Mouse (Mus musculus): ENCODE measurements around the gene BC049762.

BC049762 gene

DNA sequence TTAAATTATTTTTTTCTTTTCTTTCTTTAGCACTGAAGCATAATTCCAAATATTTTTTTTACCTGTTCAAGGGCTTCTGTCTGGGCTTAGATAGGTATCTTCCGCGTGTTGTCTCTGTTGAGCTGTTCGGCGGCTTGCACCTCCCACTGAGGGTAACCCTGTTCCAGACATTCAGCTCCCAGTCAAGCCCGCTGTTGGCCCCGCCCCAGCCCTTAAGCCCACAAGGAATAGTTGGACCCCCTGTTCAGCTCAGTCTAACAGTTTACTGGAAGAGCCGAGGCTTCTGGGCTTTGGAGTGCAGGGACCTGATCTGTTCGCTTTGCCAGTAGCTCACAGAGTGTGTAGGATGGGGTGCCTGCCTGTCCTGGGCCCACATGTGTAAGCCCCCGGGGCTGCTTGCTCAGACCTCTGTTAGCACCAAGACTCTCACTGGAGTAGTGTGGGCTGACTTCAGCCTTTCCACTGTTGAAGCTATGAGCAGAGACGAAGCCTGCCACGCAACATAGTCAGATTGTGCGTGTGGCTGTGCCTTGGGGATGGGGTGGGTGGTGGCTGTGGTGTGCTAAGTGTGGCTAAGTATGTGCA lies 43.4 kb downstream of the BC049762 start:
- no peak for DNase-seq (ENCODE audit: low spot score in 2 of 2)

DNA sequence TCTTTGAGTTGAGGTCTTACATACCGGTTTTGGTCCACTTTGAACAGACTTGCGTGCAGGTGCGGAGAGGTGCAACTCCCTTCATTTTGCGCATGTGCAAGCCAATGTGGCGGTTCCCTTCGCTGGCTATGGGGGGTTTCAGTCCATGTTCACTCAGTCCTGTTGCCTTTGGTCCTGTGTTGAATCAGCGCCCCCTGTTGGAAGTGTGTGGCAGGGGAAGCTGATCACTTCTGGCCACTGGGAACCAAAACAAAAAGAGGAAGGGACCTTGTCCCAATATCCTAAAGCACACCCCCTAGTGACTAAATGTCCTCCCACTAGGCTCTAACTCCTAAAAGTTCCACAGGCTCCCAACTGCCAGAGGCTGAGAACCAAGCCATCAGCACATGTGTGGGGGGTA lies 48.8 kb downstream of the BC049762 start:
- DNase-seq (ENCODE audit: low spot score in 2 of 2) = no peak

DNA sequence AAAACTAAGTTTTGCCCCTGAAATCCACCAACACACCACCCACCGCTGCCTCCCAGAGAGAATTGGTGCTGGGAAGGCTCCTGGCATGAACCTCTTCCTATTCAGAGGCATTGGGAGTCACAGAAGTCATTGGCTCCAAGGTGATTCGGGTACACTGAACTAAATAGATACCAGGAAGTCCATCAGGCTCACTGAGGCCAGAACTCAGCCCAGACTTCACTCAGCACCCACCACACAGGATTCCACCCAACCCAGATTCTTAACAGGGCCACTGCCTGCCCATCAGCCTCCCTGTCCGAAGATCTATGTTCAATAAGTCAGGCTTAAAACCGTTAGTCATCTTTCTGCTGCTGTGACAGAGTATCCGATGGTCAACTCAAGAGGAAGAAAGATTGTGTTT lies 51.4 kb downstream of the BC049762 start:
- no peak for DNase-seq (ENCODE audit: low spot score in 2 of 2)

GRCm38 (mm10) chr11:51207758-51208157 lies 55.1 kb downstream of the BC049762 start:
- DNase-seq (ENCODE audit: low spot score in 2 of 2) = no peak
